Mouse (Mus musculus): ENCODE measurements at regions not wholly inside any gene's neighbourhood (a gene's known extent, or its start where the extent isn't known, plus 50 kb on each side); places are given as distances from the start of the nearest gene placed in this dataset.

- Histone ChIP-seq H3K4me3 (no peak overlapping the region), H3K27me3 (no peaks in the 10 kb centered on the region), H3K36me3 (no peaks in the 10 kb centered on the region), H3K4me1 (peaks cover 8% of the 10 kb centered on the region; the same call in 1 of the 2 replicates), H3K27ac (no peak overlapping the region), H3K9me3 (no peaks in the 10 kb centered on the region), H3K9ac (no peak overlapping the region), H3K4me2 (replicated peaks) (no peak overlapping the region)
- 92% methylated on average over 4 of the region's 4 CpGs for WGBS
- ATAC-seq (ENCODE audit: insufficient number of reproducible peaks, insufficient read depth, low FRiP score, low TSS enrichment), result no peak
Observed at GRCm38 (mm10) chr3:101660176-101660575, 55.7 kb upstream of the Atp1a1 start.

GRCm38 (mm10) chr3:101657979-101658378 lies 53.5 kb upstream of the Atp1a1 start:
- ATAC-seq (ENCODE audit: insufficient number of reproducible peaks, insufficient read depth, low FRiP score, low TSS enrichment), result no peak
- Histone ChIP-seq H3K27ac (no peak overlapping the region), H3K4me3 (no peak overlapping the region), H3K27me3 (no peaks in the 10 kb centered on the region), H3K4me1 (peaks cover 8% of the 10 kb centered on the region; the same call in 1 of the 2 replicates), H3K9me3 (no peaks in the 10 kb centered on the region), H3K4me2 (replicated peaks) (no peak overlapping the region), H3K36me3 (no peaks in the 10 kb centered on the region), H3K9ac (no peak overlapping the region)

- Histone ChIP-seq H3K36me3 (no peaks in the 10 kb centered on the region), H3K4me3 (no peak overlapping the region), H3K27ac (no peak overlapping the region), H3K9ac (no peak overlapping the region), H3K4me1 (no peaks in the 10 kb centered on the region), H3K4me2 (replicated peaks) (no peak overlapping the region), H3K27me3 (no peaks in the 10 kb centered on the region), H3K9me3 (no peaks in the 10 kb centered on the region)
- 90% methylated on average over 4 of the region's 4 CpGs for WGBS
- ATAC-seq (ENCODE audit: insufficient number of reproducible peaks, insufficient read depth, low FRiP score, low TSS enrichment), result no peak
Observed at GRCm38 (mm10) chr3:101654720-101655119, 50.2 kb upstream of the Atp1a1 start.
